Mouse (Mus musculus) left cerebral cortex, adult 9 months (tissue): ENCODE measurements around the gene Pcdh20.

Experiments used
- DNase-seq, 2 experiments: peaks; one replicate each; pipeline ENCODE4 v3.0.0; 2022; ENCODE audit warnings: low spot score in 2 of 2

The Pcdh20 gene

DNA sequence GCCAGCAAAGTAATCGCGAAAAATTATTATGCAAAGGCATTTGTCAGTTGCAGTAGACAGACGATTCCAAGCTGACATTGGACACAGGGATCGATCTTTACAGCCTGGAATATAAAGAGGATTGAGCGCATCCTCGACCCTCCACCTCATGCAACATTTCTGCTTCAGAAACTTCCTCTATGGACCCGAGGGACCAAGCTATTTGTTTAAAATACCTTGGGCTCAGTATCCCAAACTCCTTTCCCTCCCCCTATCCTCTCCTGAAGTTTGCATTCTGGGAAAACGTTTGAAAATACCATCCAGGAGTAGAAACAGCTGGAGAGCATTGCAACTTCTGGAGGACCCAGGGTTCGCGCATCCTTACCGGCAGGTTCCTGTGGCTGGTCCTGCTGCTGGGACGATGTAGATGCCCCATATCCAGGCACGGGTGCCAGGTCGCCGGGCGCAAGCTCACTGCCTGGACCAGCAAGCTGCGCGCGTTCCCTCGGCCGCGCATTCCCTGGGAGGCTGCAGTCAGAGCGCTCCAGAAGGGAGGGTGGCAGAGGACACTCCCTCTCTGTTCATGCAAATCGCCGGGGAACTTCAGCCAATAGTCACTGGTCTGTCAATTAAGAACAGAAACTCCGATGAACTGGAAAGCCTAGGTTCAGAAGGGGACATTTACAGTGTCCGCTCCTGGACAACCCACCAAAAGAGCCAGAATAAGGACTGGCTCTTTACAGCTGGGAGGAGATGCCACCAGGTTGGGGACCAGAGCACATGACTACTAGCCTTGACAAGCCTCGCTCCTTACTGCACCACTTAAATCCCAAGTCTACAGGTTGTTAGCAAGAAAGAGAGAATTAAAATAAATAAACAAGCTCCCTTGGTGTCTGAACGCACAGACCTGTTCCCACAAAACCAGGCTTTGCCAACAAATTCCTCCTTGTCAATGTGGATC lies at the start of gene Pcdh20:
Pcdh20 (minus strand) TSS at position 902 of the 940 bp plus-strand sequence.
- DNase-seq = peak in 1 of 2 experiments; percentile 47

- DNase-seq = no peak
Measured at GRCm38 (mm10) chr14:88479909-88480308, 8.7 kb upstream of the Pcdh20 start.

DNA sequence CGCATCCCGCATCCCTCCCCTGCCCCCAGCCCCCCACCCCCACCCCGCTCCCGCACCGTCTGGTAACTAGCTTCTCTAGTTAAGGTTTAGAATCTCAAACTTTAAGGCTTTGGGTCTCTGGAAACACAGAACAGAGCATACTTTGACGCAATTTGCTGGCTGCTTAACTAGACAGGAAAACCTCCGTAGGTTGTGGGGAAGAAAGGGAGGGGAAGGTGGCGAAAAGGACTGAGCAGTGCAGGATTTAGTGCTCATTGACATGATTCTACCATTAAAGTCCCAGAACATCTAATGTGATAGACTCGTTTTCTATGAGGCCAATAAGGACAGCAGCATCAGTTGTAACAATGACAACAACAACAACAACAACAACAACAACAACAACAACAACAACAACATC lies 1.2 kb downstream of the Pcdh20 start:
- no peak for DNase-seq

DNA sequence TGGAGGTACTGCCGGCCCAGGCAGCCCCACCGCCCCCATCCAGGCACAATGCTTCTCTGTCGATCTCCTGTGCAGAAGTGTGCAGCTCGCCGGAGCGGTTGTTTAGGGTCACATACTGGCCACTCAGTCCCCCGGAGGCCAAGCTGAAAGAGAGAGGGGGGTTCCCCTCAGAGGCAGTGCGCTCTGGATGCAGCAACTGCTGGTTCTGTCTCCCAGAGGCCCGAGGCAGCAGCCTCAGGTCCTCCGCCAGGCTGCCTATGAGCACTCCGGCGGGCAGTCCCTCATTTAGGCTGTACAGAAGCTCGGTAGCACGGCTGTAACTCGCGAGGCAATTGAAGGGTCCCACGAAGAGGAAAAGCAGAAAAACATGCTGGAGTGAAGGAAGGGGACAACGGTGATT lies 1.8 kb downstream of the Pcdh20 start:
- no peak for DNase-seq

GRCm38 (mm10) chr14:88466416-88466815 lies 4.8 kb downstream of the Pcdh20 start:
- peak in 1 of 2 experiments; percentile 55 for DNase-seq

- DNase-seq = no peak
Measured at GRCm38 (mm10) chr14:88464356-88464755, 6.8 kb downstream of the Pcdh20 start.

DNA sequence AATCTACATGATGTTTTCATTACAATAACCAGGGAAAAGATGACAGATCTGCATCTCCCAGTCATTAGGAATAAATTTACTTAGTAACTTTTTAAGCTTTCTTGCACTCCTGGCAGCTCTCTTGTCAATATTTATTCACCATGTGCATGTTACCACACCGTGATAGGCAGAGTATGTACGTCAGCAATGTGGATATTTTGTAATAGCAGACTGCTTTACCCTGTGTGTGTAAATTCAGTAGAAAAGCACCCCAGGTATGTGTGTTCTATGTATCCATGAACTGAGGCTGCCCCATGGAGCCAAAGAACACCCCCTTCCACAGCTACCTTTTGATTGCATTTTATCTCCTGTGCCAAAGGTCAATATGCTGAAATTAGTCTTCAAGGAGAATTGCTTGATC lies 7.8 kb downstream of the Pcdh20 start:
- no peak for DNase-seq

DNA sequence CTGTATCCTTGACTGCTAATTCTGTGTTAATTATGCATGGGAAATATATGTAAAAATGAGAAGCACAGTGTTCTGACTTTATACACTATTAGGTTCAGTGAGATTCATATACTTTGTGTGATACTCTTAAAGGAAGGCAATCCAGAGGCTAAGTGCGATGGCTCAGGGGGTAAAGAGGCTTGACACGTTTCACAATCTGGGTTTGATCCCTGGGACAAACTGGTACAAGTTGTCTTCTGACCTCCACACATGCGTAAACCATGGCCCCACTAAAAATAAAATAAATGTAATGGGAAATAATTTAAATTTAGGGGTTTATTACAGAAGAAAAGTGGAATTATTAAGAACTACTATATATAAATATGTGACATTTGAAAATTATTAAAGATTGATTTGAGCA lies 8.3 kb downstream of the Pcdh20 start:
- DNase-seq = no peak

DNA sequence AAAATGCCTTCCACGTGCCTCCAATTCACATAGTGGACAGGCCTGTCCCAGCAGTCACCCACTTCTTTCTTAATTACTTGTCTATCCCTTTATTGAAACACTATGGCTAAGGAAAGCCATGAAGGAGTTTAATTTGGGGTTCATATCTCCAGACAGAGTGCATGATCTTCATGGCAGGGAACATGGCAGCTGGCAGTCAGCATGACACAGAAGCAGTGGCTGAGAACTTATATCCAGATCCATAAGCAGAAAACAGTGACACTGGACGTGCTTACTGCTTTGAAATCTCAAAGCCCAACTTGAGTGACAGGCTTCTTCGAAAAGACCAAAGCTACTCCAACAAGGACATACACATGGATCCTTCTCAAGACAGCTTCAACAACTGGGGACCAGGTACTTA lies 10.5 kb downstream of the Pcdh20 start:
- DNase-seq = no peak

- DNase-seq = no peak
Measured at GRCm38 (mm10) chr14:88443304-88443703, 27.9 kb downstream of the Pcdh20 start.

DNA sequence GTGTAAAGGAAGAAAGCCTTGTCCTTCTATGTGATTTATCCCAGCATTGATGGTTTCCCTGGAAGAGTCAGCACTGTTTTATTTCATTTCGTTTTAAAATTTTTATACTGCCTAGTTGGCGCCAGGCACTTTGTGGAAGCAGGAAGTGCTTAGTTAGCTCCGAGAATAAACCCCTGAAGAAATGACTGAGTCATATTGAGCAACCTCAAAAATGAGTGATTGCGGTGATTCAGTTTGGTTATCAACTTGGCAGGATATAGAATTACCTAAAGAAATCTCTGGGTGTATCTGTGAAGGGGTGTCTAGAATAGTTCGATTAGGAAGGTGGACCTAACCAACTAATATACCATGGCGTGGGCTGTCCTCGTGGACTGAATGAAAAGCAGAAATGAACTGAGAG lies 41.8 kb downstream of the Pcdh20 start:
- DNase-seq = no peak

- DNase-seq = no peak
Measured at GRCm38 (mm10) chr14:88427370-88427769, 43.8 kb downstream of the Pcdh20 start.
